Mouse (Mus musculus) embryo, embryonic 11 days (tissue): ENCODE data around the gene Nxf3.
A peak's percentile ranks its signal among the peaks of the same experiment; 100 is the strongest.

Experiments used
- DNase-seq: peaks from one replicate; pipeline ENCODE4 v3.0.0-alpha.2; 2015

Gene Nxf3

DNA sequence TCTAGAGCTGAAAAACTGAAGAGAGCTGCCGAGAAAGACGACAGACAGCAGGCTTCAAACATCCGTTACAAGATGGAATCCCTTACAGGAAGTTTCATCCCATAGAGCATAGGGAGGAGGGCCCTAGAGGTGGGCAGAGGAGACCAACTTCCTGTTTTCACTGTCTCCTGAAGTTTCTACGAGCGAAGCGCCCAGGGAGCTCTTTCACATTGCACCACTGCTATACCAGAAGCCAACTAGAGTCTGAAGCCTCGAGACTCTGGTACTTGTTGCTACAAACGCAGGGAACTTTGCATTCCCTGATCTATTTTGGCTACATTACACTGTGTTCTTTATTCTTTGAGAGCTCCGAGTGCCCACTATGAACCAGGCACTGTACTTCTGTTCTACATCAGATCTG, at the start of gene Nxf3:
Gene Nxf3, minus strand, starts transcription at position 101 of the 400 bp plus-strand sequence.
- DNase-seq, result no peak

DNA sequence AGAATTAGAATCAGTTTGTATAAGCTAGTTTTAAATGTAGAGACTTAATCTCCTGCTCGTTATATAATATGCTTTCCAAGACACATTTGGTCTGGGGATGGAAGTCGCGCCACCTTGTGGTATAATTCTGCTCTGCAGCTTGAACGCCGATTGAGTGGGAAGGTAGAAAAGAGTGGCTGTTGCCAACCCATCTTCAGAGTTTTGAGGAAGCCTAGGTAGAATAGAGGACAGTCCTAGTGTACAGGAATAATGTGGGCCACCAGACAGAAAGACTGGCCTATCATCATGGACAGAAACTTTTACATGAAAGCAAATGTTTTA, 42.6 kb upstream of the Nxf3 start:
- peak; percentile 41 for DNase-seq

DNA sequence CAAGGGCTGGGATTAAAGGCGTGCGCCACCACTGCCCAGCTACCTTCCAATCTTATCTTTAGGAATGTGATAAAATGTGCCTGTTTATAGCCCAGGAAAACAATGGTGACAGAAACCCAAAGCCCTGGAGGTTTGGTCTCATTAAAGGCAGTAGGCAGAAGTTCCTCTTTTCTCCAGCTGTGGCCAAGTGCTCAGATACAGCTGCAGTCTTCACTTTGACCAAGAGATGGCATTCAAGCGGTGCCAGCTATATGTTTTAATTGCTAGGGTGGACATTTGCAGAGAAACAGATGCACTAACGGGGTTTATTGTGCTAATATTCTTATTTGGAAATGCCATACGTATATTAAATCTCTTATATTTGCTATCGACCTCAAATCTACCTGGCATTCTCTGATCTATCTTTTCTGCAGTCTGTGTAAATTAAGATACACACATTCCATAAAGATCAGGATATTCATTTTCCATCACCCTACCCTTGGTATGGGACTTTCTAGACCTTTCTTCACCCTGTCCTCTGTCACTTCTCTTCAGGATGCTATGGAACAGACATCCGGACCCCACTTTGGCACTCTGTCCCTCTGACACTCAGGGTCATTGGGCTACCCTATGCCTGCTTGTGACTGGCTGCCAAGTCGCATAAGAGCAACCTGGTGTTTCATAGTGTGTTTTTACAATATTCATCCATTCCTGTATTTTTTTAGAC, 42.1 kb upstream of the Nxf3 start:
- peak; percentile 23 for DNase-seq

DNA sequence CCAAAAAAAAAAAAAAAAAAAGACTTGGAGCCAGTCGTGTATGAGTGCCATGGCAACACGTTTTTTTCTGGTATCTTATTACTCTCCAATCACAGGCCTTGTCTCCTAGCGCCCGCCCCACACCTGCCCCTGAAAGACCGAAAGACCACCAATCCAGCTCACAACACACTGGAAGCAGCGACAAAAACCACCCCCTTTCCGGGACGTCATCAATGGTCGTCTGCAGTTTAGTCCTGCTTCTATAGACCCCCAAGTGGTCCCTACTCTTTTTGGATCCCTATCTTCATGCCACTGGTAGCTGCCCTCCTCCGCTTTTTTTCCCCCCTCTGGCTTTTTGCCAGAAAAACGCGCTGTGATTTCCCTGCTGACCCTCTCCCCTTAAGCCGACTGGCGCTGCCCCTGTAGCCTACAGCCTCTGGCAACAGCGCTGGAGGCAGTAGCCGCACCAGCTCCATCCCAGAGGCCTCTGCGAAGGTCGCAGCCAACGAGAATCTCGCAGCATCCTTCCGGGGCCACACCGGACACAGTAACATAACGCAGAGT, 30.4 kb upstream of the Nxf3 start:
- DNase-seq, result peak; percentile 88

DNA sequence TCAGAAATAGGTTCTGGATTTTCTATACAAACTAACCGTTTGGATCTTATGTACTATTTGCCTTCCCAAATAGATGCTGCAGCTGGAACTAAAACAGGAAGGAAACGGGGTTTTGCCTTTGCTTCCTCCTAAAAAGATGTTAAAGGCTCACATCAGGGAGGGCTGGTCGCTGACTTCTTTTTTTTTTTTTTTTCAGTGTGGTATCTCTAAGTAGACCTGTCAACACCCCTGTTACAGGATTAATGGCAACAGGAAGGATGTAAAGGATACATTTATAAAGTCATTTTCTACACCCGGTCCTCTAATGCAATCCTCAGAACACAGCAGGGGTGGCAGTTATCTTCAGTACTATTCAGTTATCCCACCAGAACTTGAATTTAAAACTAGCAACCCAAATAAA, 30.0 kb upstream of the Nxf3 start:
- DNase-seq, result no peak

DNA sequence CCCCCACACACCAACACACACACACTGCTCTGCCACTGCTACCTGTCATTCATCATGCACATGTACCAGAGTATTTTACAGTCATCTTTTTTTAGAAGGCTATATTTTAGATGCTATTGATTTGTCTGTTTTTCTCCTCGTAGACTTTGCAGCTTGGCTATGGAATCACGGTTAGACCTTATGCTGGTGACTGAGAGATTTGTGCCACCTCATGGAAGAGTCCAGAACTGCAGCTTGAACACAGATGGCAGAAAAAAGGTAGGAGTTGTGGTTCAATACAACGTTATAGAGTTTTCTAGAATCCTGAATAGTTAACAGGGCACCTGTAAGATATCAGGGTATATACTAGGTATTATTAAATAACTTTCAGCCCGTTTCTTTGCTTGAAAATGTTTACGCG, 22.9 kb upstream of the Nxf3 start:
- peak; percentile 47 for DNase-seq

DNA sequence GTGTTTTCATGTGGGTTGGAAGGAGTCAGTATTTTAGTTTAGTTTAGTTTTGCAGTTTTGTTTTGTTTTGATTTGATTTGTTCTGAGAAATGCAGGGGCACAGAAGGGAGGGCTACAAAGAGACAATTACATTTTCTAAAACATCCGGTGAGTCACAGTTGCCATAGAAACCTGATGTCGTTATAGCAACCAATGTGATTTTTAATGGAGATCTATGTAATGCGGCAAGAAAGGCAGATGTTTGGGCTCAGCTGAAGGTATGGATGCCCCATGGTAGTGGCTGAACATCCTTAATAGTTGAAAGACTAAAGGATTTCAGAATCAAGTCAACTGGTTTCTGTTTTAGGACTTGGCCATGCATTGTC, 19.7 kb upstream of the Nxf3 start:
- DNase-seq, result no peak

DNA sequence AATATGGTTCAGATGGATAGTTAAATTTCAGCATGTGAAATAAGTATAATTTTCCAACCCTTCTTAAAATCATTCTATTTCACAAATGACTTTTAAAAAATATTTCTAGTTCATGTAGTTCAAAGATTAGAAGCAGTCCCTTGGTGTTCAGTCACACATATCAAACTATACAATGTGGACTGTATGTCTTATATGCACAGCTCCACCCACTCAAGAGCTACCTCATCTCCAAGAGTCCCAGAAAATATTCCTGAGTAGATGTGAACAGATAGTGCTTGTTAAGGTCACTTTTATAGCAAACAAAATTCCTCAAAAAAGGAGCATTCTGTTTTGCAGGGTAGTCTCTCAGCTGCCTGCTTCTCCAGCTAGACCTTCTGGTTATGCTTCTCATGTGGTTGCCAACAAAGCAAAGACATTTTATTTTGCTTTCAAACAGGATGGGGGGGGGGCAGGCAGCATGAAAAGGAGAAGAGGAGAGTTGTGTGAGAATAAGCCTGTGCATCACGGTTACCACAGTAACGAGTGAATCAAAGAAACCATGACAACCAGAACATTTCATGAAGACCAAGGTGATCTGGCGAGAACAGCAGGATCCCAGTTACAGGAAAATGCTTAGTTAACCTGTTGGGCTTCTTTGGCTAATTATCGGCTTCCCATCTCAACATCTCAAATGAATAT, 19.1 kb upstream of the Nxf3 start:
- no peak for DNase-seq

DNA sequence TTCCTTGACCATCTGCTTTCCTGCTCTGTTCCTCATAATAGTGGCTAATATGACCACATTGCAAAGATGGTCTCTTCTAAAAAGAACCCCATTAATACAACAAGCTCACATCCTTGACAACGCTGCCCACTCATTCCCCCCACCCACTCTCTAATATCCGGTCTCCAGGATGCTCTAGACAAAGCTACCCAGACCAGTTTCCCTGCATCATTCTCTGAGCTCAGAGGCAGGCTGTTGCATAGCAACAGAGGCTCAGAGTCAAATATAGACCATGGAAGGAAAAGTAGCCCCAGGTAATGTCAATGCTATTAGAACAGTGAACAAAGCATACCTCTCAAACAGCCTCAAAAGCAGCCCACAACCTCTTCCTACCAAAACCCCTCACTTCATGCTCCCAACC, 9.4 kb upstream of the Nxf3 start:
- no peak for DNase-seq

DNA sequence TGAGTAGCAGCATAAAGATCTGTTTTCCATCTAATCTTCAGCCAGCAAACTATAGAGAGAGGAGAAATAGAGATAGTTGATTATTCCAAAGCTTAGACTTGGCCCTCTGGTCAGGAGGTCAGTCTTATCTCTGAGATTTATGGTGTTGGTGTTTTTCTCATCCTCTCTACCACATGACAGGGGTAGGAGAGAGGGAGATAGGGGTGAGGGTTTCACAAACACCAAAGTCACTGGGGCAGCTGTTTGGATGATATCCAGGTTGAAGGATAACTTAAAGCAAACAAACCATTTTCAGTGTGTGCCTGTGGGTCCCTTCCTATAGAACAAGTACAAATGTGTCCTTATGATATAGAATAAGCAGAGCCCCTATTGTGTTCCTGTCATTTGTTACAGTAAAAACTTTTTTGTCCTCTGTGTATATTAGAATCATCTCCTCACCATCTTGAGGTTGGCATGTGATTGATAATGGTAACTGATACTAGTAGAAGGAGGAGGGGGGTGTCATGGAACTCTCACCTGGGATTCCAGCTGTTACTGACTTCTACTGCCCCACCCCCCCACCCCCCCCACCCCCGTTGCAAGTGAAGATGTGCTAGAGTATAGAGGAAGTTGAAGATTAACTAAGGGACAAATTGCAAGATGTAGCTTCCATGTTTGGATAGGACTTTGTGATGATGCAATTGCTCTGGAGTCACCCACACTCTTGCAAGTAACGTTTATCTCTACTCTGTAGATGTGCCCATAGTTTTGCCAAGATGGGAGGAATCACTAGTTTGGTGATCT, 7.6 kb upstream of the Nxf3 start:
- no peak for DNase-seq

DNA sequence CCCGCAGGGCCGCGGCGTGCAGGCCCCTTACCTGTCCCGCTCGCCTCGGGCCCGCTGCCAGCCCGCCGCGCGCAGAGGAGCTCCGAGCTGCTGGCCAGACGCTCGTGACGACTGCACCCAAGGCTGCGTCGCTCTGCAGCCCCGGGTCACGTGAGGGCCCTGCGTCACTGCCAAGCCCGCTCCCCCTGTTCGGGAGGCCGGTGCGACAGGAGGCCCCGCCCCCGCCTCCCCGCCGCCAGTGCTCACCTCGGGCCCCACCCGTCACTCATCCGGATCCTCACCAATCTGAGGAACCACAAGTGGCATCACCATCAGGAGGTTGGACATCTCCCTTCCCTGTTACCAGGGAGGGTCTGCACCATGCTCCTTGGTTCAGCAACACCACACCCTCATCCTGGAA, 17.0 kb downstream of the Nxf3 start, which contains the start of gene Bex2:
Gene Bex2, minus strand, starts transcription at position 217 of the 400 bp plus-strand sequence.
- DNase-seq, result peak; percentile 7

DNA sequence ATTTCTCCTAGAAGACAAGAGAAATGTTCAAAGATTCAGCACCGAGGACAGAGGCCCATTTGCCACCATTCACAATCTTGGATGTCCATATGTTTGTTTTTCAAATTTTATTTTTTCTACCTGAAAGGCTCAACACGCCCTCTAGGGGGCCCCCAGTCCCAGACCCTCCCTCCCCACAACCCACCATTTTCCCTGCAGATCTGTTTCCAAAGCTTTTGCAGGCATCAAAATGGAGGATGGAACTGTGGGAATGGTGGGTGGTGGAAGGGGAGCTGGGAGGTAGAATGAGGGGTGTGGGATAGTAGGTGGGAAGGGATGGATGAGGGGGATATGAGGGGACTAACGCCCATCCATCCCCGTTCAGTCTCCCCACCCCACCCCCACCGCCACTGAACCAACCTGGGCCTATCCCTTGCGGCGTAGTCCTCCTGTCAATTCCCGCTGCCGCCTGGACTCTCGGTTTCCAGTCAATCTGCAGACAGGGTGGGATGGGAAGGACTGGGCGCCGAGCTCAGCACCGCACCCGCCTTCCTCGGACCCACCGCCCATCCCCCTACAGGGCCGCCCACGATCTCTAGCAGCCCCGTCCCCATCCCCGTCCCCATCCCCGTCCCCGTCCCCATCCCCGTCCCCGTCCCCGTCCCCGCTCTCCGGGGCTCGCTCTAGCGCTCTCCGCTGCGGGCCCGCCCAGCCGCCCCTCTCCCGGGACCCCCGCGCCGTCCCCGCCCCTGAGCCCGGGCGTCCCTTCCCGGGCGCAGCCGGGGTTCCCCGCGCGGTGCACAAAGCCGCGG, 17.7 kb downstream of the Nxf3 start:
- peak; percentile 68 for DNase-seq

DNA sequence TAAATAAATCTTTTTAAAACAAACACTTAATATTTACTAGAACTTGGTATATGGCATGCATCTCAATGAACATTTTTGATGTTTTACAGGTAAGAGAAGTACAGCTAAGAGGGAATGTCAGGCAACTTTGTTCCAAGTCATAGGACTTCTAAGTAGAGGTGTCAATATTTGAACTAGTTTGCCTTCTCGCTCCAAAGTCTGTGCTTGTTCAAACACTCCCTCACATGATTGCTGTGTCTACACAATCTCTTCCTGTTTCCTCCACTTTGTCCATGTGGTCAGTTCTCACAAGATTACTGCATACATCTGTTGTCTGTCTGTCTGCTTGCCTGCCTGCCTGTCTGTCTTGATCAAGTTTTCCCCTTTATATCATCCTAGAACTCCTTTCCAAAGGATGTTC, 24.4 kb downstream of the Nxf3 start:
- no peak for DNase-seq

DNA sequence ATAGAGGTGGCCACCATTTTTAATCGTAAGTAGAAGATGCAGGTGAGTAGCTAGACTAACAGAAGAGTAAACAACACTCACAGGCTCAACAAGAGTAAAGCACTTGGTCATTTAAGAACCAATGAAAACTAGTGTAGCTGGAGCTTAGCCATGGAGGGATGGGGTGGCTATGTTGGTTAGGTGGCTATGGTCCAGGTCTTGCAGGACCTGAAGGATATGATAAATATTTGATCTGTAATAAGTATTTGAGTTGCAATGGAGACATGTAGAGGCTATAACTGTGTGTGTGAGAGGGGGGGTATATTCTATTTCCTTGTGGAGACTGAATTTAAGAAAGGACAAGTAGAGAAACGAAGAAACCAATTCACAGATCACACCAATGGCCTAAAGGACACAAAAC, 33.8 kb downstream of the Nxf3 start:
- DNase-seq, result no peak

DNA sequence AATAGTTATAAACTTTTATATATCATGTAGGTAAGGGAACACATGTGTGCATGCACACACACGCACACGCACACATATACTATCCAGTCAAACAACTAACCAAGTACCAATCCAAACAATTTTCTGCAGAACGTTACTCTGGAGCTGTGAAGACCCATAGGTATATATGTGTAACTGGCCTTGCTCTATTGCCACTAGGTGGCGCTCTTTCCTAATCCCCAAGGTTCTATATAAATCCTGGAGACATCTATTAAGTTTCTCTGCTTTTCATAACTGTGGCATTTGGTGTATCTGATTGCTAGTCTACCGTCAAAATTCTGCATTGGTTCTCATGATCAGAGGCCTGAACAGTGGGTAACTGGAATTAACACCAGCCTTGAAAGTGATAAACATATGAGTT, 37.5 kb downstream of the Nxf3 start:
- peak; percentile 78 for DNase-seq

DNA sequence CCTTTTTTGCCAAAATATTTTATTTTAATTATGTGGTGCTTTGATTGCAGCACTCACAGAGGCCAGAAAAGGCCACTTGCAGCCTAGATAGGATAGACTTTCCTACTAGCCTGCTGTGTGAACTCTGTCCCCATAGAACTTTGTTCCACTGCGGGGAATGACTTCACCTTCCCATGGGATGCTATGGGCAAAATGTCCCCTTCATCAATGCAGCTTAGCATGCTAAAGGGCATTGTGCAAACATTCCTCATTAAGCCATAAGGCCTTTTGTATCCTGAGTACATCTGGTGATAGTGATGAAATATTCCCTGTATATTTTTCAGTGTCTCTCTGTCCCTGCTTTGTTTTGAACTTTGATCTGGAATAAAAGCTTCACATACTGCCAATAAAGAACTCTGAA, 41.3 kb downstream of the Nxf3 start:
- DNase-seq, result no peak

DNA sequence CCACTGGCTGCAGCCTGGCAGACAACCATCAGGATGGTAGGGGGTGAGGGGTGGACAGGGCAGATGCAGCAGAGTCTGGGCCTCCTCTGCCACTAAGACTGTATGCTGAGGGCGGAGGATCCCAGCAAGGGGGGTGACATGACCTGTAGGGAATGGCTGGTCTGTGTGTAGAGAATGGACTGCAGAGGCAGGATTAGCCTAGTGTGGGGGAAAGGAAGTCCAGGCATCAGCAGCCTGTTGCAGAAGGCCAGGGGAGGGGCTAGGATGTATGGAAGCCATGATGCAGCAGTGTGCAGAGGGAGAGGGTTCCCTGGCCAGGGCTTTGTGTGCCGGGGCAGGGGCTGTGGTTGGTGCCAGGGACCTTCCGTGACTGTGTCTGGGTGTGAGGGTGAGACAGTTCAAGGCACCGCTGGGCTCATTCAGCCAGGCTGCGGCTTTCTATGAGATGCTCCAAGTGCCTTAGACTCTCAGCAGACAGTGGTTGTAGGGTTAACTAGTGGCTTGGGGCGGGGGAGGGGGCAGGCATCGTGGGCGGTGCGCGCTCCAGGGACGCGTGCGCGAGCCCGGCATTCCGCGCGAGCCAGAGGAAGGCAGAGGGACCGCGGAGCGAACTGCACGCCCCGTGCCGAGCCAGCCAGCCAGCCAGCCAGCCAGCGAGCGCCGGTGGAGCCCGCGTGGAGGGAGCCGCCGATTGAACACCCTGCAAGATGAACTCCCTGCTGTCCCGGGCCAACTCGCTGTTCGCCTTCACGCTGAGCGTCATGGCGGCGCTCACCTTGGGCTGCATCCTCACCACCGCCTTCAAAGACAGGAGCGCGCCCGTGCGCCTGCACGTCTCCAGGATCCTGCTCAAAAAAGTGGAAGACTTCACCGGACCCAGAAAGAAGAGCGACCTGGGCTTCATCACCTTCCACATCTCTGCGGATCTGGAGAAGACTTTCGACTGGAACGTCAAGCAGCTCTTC, 52.0 kb downstream of the Nxf3 start, which contains the start of gene Arxes1:
Gene Arxes1, plus strand, starts transcription at position 569 of the 965 bp plus-strand sequence.
- DNase-seq, result peak; percentile 33

DNA sequence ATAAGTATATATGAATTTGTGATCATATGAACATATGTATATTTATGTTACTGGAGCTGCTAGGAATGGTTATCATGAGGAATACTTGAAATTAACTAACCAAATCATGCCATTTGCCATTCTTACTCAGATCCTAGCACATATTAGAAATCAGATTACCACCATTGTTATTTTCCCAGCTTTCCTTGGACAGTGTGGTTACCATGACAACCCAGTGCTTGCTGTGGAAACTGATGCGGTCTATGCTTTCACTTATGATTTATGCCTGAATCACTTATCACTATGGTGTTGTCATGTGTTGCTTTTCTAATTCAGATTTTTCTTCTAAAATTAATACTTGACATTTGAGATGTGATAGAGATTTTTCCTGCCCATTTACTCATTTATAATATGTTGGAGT, 54.7 kb downstream of the Nxf3 start:
- DNase-seq, result no peak
